Mouse (Mus musculus): ENCODE measurements around the gene Ptgds. TPM values are rescaled to one million over a fixed set of nuclear protein-coding genes. Genes with fewer than 3 reads are reported as not detected.

Ptgds gene
- 1.7 and 2.4 TPM in 2 replicates for polyA plus RNA-seq (2015; fragmentation: Nextera tagmentation; extraction: Ambion mirVana)

GRCm38 (mm10) chr2:25469969-25470368, at the start of gene Ptgds:
Ptgds (minus strand) TSS chr2:25470046.

GRCm38 (mm10) chr2:25501593-25502486, 32.0 kb upstream of the Ptgds start, which contains the start of gene C8g:
C8g (minus strand) TSS chr2:25501719.

GRCm38 (mm10) chr2:25500576-25501405, 30.9 kb upstream of the Ptgds start, which contains the start of gene Fbxw5:
Fbxw5 (plus strand) TSS chr2:25500750.

GRCm38 (mm10) chr2:25493476-25493961, 23.7 kb upstream of the Ptgds start, which contains the start of gene Lcn12:
Lcn12 (minus strand) TSS chr2:25493911.

DNA sequence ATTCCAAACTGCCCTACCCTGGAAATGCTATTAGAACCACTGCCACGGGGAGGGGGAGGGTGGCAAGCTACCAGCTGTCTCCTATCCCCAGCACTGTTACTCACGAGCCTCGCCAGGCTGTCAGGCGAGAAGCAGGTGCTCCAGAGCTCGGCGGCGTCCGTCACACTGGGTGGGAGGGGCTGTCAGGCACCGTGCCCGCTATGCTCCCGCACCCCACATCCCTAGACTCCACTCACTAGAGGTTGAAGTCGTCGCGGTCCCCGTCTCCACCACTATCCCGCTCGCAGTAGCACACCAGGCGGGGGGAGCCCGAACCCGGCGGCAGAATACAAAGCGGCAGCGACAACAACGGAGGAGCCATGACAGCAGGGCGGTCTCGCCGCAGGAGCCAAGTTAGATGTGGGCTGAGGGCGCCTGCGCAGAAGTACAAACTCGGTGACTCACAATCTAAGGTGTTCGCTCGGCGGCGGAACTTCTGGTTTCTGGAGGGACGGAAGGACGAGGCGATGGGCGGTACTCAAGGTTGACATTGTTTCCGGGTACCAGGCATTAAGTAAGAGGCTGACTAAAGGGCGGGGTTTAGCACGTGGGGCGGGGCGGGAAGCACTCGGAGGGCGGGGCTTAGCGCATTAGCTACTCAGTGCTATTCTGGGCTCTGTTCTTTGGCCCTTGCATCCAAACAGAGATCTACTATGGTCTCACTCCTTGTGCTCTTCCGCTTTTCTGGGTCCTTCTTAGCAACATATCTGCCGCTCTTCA, 9.1 kb downstream of the Ptgds start, which contains the start of gene Paxx:
TSS of gene Paxx (minus strand) at position 544 of the 759 bp plus-strand sequence.

DNA sequence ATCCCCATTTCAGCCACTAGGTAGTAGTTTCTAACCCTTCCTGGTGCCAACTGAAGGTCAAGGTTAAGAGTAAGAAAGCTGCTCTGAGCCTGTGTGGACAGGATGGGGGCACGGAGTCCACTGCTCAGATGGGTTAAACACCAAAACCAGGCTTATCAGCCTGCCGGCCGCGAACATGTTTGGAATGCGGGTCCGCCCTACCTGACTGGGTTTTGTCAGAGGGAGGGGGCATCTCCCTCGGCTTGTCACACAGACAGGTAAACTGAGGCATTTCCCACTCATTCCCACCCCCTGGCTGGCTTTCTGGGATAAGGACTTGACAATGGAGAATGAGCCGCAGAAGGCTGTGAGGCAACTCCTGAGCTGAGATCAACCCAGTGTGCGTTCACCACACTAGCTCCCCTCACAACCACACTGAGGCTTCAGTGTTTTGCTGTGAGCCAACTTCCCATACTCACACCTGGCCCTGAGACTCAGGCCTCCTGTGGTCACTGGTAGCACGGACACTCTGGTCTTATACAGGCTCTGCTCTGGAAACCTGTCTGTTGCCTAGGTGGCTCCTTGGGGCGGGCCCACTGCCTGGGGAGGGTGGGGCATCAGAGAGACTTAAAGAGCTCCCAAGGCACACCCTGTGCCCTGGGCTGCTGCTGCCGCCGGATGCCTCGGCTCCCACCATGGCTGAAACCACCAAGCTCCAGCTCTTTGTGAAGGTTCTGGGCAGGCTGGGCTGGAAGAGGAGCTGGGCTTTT, 13.5 kb downstream of the Ptgds start, which contains the start of gene Clic3:
TSS of gene Clic3 (plus strand) at position 634 of the 749 bp plus-strand sequence.

GRCm38 (mm10) chr2:25428442-25429236, 41.2 kb downstream of the Ptgds start, which contains the start of gene Abca2:
Abca2 (plus strand) TSS chr2:25428703.

DNA sequence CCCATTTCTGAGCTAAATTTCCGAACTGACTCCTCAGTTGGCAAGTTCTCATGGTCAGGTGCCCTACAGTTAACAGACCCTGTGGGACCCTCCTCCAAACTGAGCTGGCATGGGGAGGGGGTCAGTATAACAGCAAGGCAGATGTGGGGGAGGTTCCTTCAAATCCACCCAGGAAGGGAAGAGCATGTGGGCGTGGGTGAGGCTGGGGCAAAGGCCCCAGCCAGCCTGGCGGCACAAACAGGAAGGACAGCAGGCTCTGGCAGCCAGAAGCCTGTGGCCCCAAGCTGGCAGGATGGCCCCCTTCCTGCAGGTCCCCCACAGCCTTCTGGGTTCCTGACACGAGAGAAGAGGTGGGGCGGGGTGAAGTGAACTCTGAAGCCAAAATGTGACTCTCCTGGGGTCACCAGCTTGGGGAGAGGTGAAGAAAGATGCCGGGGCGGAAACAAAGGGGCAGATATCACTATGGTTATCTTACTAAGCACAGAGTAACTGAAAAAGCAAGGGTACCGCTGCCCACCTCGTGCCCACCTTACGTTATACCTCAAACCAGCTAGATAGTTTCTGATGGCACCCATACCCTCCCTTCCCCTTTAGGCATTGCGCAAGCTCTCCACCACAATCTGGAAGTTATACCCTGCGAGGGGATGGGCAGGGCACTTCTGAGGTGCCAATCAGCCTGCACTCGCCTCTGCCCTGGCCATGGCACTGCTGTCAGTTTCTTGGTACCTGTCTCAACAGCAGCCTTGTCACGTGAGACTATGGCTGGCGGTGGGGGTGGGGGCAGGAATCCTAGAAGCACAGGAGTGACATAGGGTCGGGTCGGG, 47.0 kb downstream of the Ptgds start, which contains the start of gene Fut7:
TSS of gene Fut7 (plus strand) at position 681 of the 824 bp plus-strand sequence.

Other genes starting within 250 kb of the Ptgds start
- 605 and 682 TPM in 2 replicates for gene Tubb4b, start 245.3 kb downstream of the Ptgds start, polyA plus RNA-seq (2015; fragmentation: Nextera tagmentation; extraction: Ambion mirVana)
- gene Slc34a3, start 235.7 kb downstream of the Ptgds start, polyA plus RNA-seq (2015; fragmentation: Nextera tagmentation; extraction: Ambion mirVana), result 0.07 TPM in 1 of 2 replicates, not detected in the other
- 0.10 TPM in 1 of 2 replicates, not detected in the other for gene Rnf224, start 233.3 kb downstream of the Ptgds start, polyA plus RNA-seq (2015; fragmentation: Nextera tagmentation; extraction: Ambion mirVana)
- gene Rnf208, start 227.8 kb downstream of the Ptgds start, polyA plus RNA-seq (2015; fragmentation: Nextera tagmentation; extraction: Ambion mirVana), result 0.69 and 0.85 TPM in 2 replicates
- not detected in 2 replicates for gene Cysrt1, start 227.6 kb downstream of the Ptgds start, polyA plus RNA-seq (2015; fragmentation: Nextera tagmentation; extraction: Ambion mirVana)
- gene AL732309.1, start 223.2 kb downstream of the Ptgds start, polyA plus RNA-seq (2015; fragmentation: Nextera tagmentation; extraction: Ambion mirVana), result 2.9 and 3.5 TPM in 2 replicates
- gene Tmem203, start 214.6 kb downstream of the Ptgds start, polyA plus RNA-seq (2015; fragmentation: Nextera tagmentation; extraction: Ambion mirVana), result 31.2 and 35.2 TPM in 2 replicates
- gene Tprn, start 207.4 kb downstream of the Ptgds start, polyA plus RNA-seq (2015; fragmentation: Nextera tagmentation; extraction: Ambion mirVana), result 7.7 and 9.0 TPM in 2 replicates
- 176 and 182 TPM in 2 replicates for gene Ssna1, start 197.6 kb downstream of the Ptgds start, polyA plus RNA-seq (2015; fragmentation: Nextera tagmentation; extraction: Ambion mirVana)
- 45.1 and 48.8 TPM in 2 replicates for gene Anapc2, start 197.6 kb downstream of the Ptgds start, polyA plus RNA-seq (2015; fragmentation: Nextera tagmentation; extraction: Ambion mirVana)
- not detected in 2 replicates for gene Tmem210, start 181.9 kb downstream of the Ptgds start, polyA plus RNA-seq (2015; fragmentation: Nextera tagmentation; extraction: Ambion mirVana)
- gene Lrrc26, start 180.1 kb downstream of the Ptgds start, polyA plus RNA-seq (2015; fragmentation: Nextera tagmentation; extraction: Ambion mirVana), result not detected in 2 replicates
- 0.06 TPM in 1 of 2 replicates, not detected in the other for gene Grin1, start 150.9 kb downstream of the Ptgds start, polyA plus RNA-seq (2015; fragmentation: Nextera tagmentation; extraction: Ambion mirVana)
- gene Man1b1, start 137.7 kb downstream of the Ptgds start, polyA plus RNA-seq (2015; fragmentation: Nextera tagmentation; extraction: Ambion mirVana), result 30.8 and 37.7 TPM in 2 replicates
- 8.5 and 10.1 TPM in 2 replicates for gene Dpp7, start 113.7 kb downstream of the Ptgds start, polyA plus RNA-seq (2015; fragmentation: Nextera tagmentation; extraction: Ambion mirVana)
- 20.1 and 27.6 TPM in 2 replicates for gene Uap1l1, start 104.4 kb downstream of the Ptgds start, polyA plus RNA-seq (2015; fragmentation: Nextera tagmentation; extraction: Ambion mirVana)
- 28.3 and 28.4 TPM in 2 replicates for gene Sapcd2, start 97.7 kb downstream of the Ptgds start, polyA plus RNA-seq (2015; fragmentation: Nextera tagmentation; extraction: Ambion mirVana)
- 1.3 and 2.0 TPM in 2 replicates for gene Entpd2, start 74.2 kb downstream of the Ptgds start, polyA plus RNA-seq (2015; fragmentation: Nextera tagmentation; extraction: Ambion mirVana)
- gene Npdc1, start 70.7 kb downstream of the Ptgds start, polyA plus RNA-seq (2015; fragmentation: Nextera tagmentation; extraction: Ambion mirVana), result 11.4 and 14.1 TPM in 2 replicates
- 1.7 and 2.6 TPM in 2 replicates for gene Fut7, start 46.8 kb downstream of the Ptgds start, polyA plus RNA-seq (2015; fragmentation: Nextera tagmentation; extraction: Ambion mirVana)
- 1.5 and 1.6 TPM in 2 replicates for gene Abca2, start 41.3 kb downstream of the Ptgds start, polyA plus RNA-seq (2015; fragmentation: Nextera tagmentation; extraction: Ambion mirVana)
- 4.8 and 4.9 TPM in 2 replicates for gene Clic3, start 13.2 kb downstream of the Ptgds start, polyA plus RNA-seq (2015; fragmentation: Nextera tagmentation; extraction: Ambion mirVana)
- 22.5 and 28.9 TPM in 2 replicates for gene Paxx, start 9.0 kb downstream of the Ptgds start, polyA plus RNA-seq (2015; fragmentation: Nextera tagmentation; extraction: Ambion mirVana)
- gene Lcn12, start 23.9 kb upstream of the Ptgds start, polyA plus RNA-seq (2015; fragmentation: Nextera tagmentation; extraction: Ambion mirVana), result not detected in 2 replicates
- gene Fbxw5, start 30.7 kb upstream of the Ptgds start, polyA plus RNA-seq (2015; fragmentation: Nextera tagmentation; extraction: Ambion mirVana), result 30.8 and 34.7 TPM in 2 replicates
- 2.9 and 3.8 TPM in 2 replicates for gene C8g, start 31.7 kb upstream of the Ptgds start, polyA plus RNA-seq (2015; fragmentation: Nextera tagmentation; extraction: Ambion mirVana)
- 19.0 and 19.7 TPM in 2 replicates for gene Traf2, start 76.9 kb upstream of the Ptgds start, polyA plus RNA-seq (2015; fragmentation: Nextera tagmentation; extraction: Ambion mirVana)
- gene Edf1, start 87.8 kb upstream of the Ptgds start, polyA plus RNA-seq (2015; fragmentation: Nextera tagmentation; extraction: Ambion mirVana), result 166 and 189 TPM in 2 replicates
- gene Mamdc4, start 104.8 kb upstream of the Ptgds start, polyA plus RNA-seq (2015; fragmentation: Nextera tagmentation; extraction: Ambion mirVana), result 0.29 and 0.80 TPM in 2 replicates
- gene Phpt1, start 105.2 kb upstream of the Ptgds start, polyA plus RNA-seq (2015; fragmentation: Nextera tagmentation; extraction: Ambion mirVana), result 52.5 and 57.5 TPM in 2 replicates
- gene Ajm1, start 111.7 kb upstream of the Ptgds start, polyA plus RNA-seq (2015; fragmentation: Nextera tagmentation; extraction: Ambion mirVana), result 0.02 and 0.45 TPM in 2 replicates
- 31.4 and 36.5 TPM in 2 replicates for gene Rabl6, start 138.5 kb upstream of the Ptgds start, polyA plus RNA-seq (2015; fragmentation: Nextera tagmentation; extraction: Ambion mirVana)
- 0.13 and 0.16 TPM in 2 replicates for gene Ccdc183, start 147.6 kb upstream of the Ptgds start, polyA plus RNA-seq (2015; fragmentation: Nextera tagmentation; extraction: Ambion mirVana)
- 10.7 and 15.0 TPM in 2 replicates for gene Tmem141, start 152.0 kb upstream of the Ptgds start, polyA plus RNA-seq (2015; fragmentation: Nextera tagmentation; extraction: Ambion mirVana)
- 24.5 and 35.1 TPM in 2 replicates for gene Fcna, start 158.0 kb upstream of the Ptgds start, polyA plus RNA-seq (2015; fragmentation: Nextera tagmentation; extraction: Ambion mirVana)
- gene Lcn8, start 183.1 kb upstream of the Ptgds start, polyA plus RNA-seq (2015; fragmentation: Nextera tagmentation; extraction: Ambion mirVana), result not detected in 2 replicates
- not detected in 2 replicates for gene Lcn5, start 187.9 kb upstream of the Ptgds start, polyA plus RNA-seq (2015; fragmentation: Nextera tagmentation; extraction: Ambion mirVana)
- not detected in 2 replicates for gene Lcn6, start 206.7 kb upstream of the Ptgds start, polyA plus RNA-seq (2015; fragmentation: Nextera tagmentation; extraction: Ambion mirVana)
- not detected in 2 replicates for gene Lcn10, start 212.7 kb upstream of the Ptgds start, polyA plus RNA-seq (2015; fragmentation: Nextera tagmentation; extraction: Ambion mirVana)
- gene Obp2a, start 230.0 kb upstream of the Ptgds start, polyA plus RNA-seq (2015; fragmentation: Nextera tagmentation; extraction: Ambion mirVana), result not detected in 2 replicates
- 18.2 and 23.9 TPM in 2 replicates for gene Bmyc, start 236.7 kb upstream of the Ptgds start, polyA plus RNA-seq (2015; fragmentation: Nextera tagmentation; extraction: Ambion mirVana)

Data from spleen, postnatal 0 days (tissue).